Mouse (Mus musculus) right cerebral cortex, postnatal 36 days (tissue): Measurements from ENCODE around the gene Rhob.
A peak's percentile ranks its signal among the peaks of the same experiment; 100 is the strongest.

Source experiments
- DNase-seq, 2 experiments: peaks; one replicate each; pipeline ENCODE4 v3.0.0; 2022; ENCODE audit warnings: low spot score in 2 of 2, mixed read lengths in 1 of 2

Gene Rhob

GRCm38 (mm10) chr12:8499871-8500596 is at the start of gene Rhob:
Rhob (minus strand) TSS chr12:8500009.
- DNase-seq, result peak; percentile 99

- peak; percentile 28 to 32 for DNase-seq
Observed at GRCm38 (mm10) chr12:8547357-8547756, 47.5 kb upstream of the Rhob start.

GRCm38 (mm10) chr12:8546801-8547200 is 47.0 kb upstream of the Rhob start:
- DNase-seq, result no peak

GRCm38 (mm10) chr12:8545066-8545610 is 45.3 kb upstream of the Rhob start:
- peak; percentile 23 to 25 for DNase-seq

GRCm38 (mm10) chr12:8542371-8542770 is 42.6 kb upstream of the Rhob start:
- DNase-seq, result no peak

- DNase-seq, result no peak
Observed at GRCm38 (mm10) chr12:8539471-8539870, 39.7 kb upstream of the Rhob start.

GRCm38 (mm10) chr12:8537291-8537690 is 37.5 kb upstream of the Rhob start:
- DNase-seq, result no peak

- DNase-seq, result no peak
Observed at GRCm38 (mm10) chr12:8536221-8536965, 36.6 kb upstream of the Rhob start.

GRCm38 (mm10) chr12:8535596-8535995 is 35.8 kb upstream of the Rhob start:
- DNase-seq, result no peak

GRCm38 (mm10) chr12:8534915-8535314 is 35.1 kb upstream of the Rhob start:
- DNase-seq, result no peak

GRCm38 (mm10) chr12:8527770-8528169 is 28.0 kb upstream of the Rhob start:
- DNase-seq, result no peak

- no peak for DNase-seq
Observed at GRCm38 (mm10) chr12:8527175-8527574, 27.4 kb upstream of the Rhob start.

- no peak for DNase-seq
Observed at GRCm38 (mm10) chr12:8524062-8524461, 24.3 kb upstream of the Rhob start.

GRCm38 (mm10) chr12:8522711-8523110 is 22.9 kb upstream of the Rhob start:
- DNase-seq, result no peak

GRCm38 (mm10) chr12:8521375-8522047 is 21.7 kb upstream of the Rhob start:
- peak; percentile 17 to 36 for DNase-seq

- no peak for DNase-seq
Observed at GRCm38 (mm10) chr12:8519431-8520160, 19.8 kb upstream of the Rhob start.

GRCm38 (mm10) chr12:8511037-8511882 is 11.5 kb upstream of the Rhob start:
- no peak for DNase-seq

GRCm38 (mm10) chr12:8510317-8510988 is 10.6 kb upstream of the Rhob start:
- DNase-seq, result no peak

GRCm38 (mm10) chr12:8509693-8510092 is 9.9 kb upstream of the Rhob start:
- DNase-seq, result no peak
